8 mouse cellular contexts compared by ENCODE assay signal in genomic region chr6:4545727-4546126, GRCm38 (mm10). TPM values are rescaled to one million over a fixed set of nuclear protein-coding genes. Genes with fewer than 3 reads are reported as not detected.
DNase-seq lines count a peak whose midpoint lies in the region; ATAC-seq and TF ChIP-seq lines count a peak whose summit lies in the region.

No protein-coding gene starts in this region.

- no peaks in the 10 kb centered on the region; the same call in 1 of the 2 replicates for H3K36me3 ChIP-seq in kidney, embryonic 14.5 days (ENCODE audit: control insufficient read depth, insufficient read depth, low read length)
- H3K36me3 ChIP-seq in ES-Bruce4 (ENCODE audit: control insufficient read depth, insufficient read depth, low read length, poor library complexity, severe bottlenecking): no peaks in the 10 kb centered on the region
- no peaks in the 10 kb centered on the region for H3K36me3 ChIP-seq in neural tube, embryonic 11.5 days (ENCODE audit: control insufficient read depth, insufficient read depth, low read length)

- H3K9me3 ChIP-seq in kidney, embryonic 14.5 days (ENCODE audit: control insufficient read depth, low read length): no peaks in the 10 kb centered on the region
- no peaks in the 10 kb centered on the region for H3K9me3 ChIP-seq in ES-Bruce4 (replicated peaks; ENCODE audit: control insufficient read depth, insufficient read depth, low read length, poor library complexity, severe bottlenecking)
- H3K9me3 ChIP-seq in neural tube, embryonic 11.5 days (ENCODE audit: control insufficient read depth, low read length): no peaks in the 10 kb centered on the region

- no peaks in the 10 kb centered on the region for H3K27me3 ChIP-seq in kidney, embryonic 14.5 days (ENCODE audit: control insufficient read depth, insufficient read depth, low read length)
- H3K27me3 ChIP-seq in ES-Bruce4 (ENCODE audit: control insufficient read depth, insufficient read depth, low read length, poor library complexity, severe bottlenecking): no peaks in the 10 kb centered on the region
- H3K27me3 ChIP-seq in neural tube, embryonic 11.5 days (ENCODE audit: control insufficient read depth, insufficient read depth, low read length): no peaks in the 10 kb centered on the region

- H3K4me1 ChIP-seq in kidney, embryonic 14.5 days (ENCODE audit: control insufficient read depth, insufficient read depth, low read length): 0 out of 2 replicates have a peak, but pooled peaks cover 3% of the 10 kb centered on the region
- H3K4me1 ChIP-seq in ES-Bruce4 (ENCODE audit: control insufficient read depth, insufficient read depth, low read length): peaks cover 3% of the 10 kb centered on the region
- H3K4me1 ChIP-seq in neural tube, embryonic 11.5 days (ENCODE audit: control insufficient read depth, insufficient read depth, low read length): no peaks in the 10 kb centered on the region; the same call in 1 of the 2 replicates

- no peak for ATAC-seq in kidney, embryonic 14.5 days (ENCODE audit: low FRiP score, low TSS enrichment)
- peak; percentile 72 for ATAC-seq in granulocyte monocyte progenitor cell, adult 5-6 weeks (replicated peaks; ENCODE audit: poor library complexity, severe bottlenecking)
- no peak for ATAC-seq in neural tube, embryonic 11.5 days (ENCODE audit: insufficient read depth, low FRiP score, low TSS enrichment)
- no peak for ATAC-seq in erythroid progenitor cell, adult 5-6 weeks (replicated peaks; ENCODE audit: low FRiP score, poor library complexity, severe bottlenecking)

- H3K4me2 ChIP-seq in kidney, embryonic 14.5 days (replicated peaks; ENCODE audit: low read depth, low read length): no peak overlapping the region; the same call in 1 of the 2 replicates
- H3K4me2 ChIP-seq in neural tube, embryonic 11.5 days (ENCODE audit: low read depth): no peak overlapping the region

- H3K27ac ChIP-seq in kidney, embryonic 14.5 days (ENCODE audit: low read depth, low read length): no peak overlapping the region
- no peak overlapping the region for H3K27ac ChIP-seq in ES-Bruce4 (ENCODE audit: insufficient read depth, low read length)
- H3K27ac ChIP-seq in neural tube, embryonic 11.5 days (ENCODE audit: low read depth, low read length): no peak overlapping the region

- TF ChIP-seq POLR2A in ES-Bruce4 (IDR thresholded peaks at IDR 0.05; ENCODE audit: insufficient read depth, low read length): no peak
- no peak for TF ChIP-seq POLR2A in brain, embryonic 14.5 days (IDR thresholded peaks at IDR 0.05; ENCODE audit: borderline replicate concordance, extremely low read depth, insufficient read depth, insufficient read length, poor library complexity, severe bottlenecking)

- H3K4me3 ChIP-seq in kidney, embryonic 14.5 days (ENCODE audit: low read length): no peak overlapping the region
- H3K4me3 ChIP-seq in ES-Bruce4 (ENCODE audit: low read depth, low read length): no peak overlapping the region
- no peak overlapping the region for H3K4me3 ChIP-seq in neural tube, embryonic 11.5 days (ENCODE audit: low read depth, low read length)

- intact Hi-C loops in left cerebral cortex, postnatal 4 days (cut with DNase I): loop anchor here (10.0 kb wide), 1 partner anchor 131 kb away; no protein-coding TSS in a partner anchor

- no peak for TF ChIP-seq EP300 in ES-Bruce4 (IDR thresholded peaks at IDR 0.05; ENCODE audit: insufficient read depth, low read depth, low read length)

- WGBS in kidney, embryonic 14.5 days: 43% methylated on average over 8 of the region's 8 CpGs
- WGBS in neural tube, embryonic 11.5 days: 54% methylated on average over 8 of the region's 8 CpGs

- no peak overlapping the region for H3K9ac ChIP-seq in kidney, embryonic 14.5 days (ENCODE audit: low read depth, low read length)
- H3K9ac ChIP-seq in ES-Bruce4 (ENCODE audit: low read depth, poor library complexity, severe bottlenecking): no peak overlapping the region
- H3K9ac ChIP-seq in neural tube, embryonic 11.5 days (ENCODE audit: low read length): no peak overlapping the region

- peak; percentile 75 for TF ChIP-seq CTCF in ES-Bruce4 (IDR thresholded peaks at IDR 0.05; ENCODE audit: low read depth, low read length)
- TF ChIP-seq CTCF in brain, embryonic 14.5 days (IDR thresholded peaks at IDR 0.05; ENCODE audit: borderline replicate concordance, extremely low read depth, insufficient read depth, insufficient read length): peak; percentile 67

- DNase-seq in kidney, adult 18-20 months: peak; percentile 46
- DNase-seq in brain, embryonic 14.5 days (ENCODE audit: low read depth): peak; percentile 60
- peak; percentile 54 for DNase-seq in left cerebral cortex, postnatal 4 days
- peak; percentile 46 for DNase-seq in neural tube, embryonic 11.5 days (ENCODE audit: low spot score)

RNA-seq across cellular contexts. Expression of gene Col1a2, which starts 41.1 kb away (rescaled TPM):
- polyA plus RNA-seq in kidney, embryonic 14.5 days (2014; fragmentation: Nextera tagmentation; extraction: Ambion mirVana): 171 and 267 TPM in 2 replicates
- 11.5 and 12.2 TPM in 2 replicates for polyA plus RNA-seq in ES-Bruce4 (2011; ENCODE audit: insufficient read depth, insufficient read length, low read depth, missing spikeins)
- 66.5 and 187 TPM in 2 replicates for polyA plus RNA-seq in brain, embryonic 14.5 days (2012; rRNA removed)
- not detected in 2 replicates for total RNA-seq in granulocyte monocyte progenitor cell, adult 5-6 weeks (2014; fragmentation: Nextera tagmentation)
- 0.13 TPM in 1 of 2 replicates, not detected in the other for total RNA-seq in granulocyte monocyte progenitor cell, adult 5-6 weeks (2017)
- total RNA-seq in left cerebral cortex, postnatal 4 days (2021): 10 to 100 TPM; 67.5 to 70.6 TPM
- 150 and 167 TPM in 2 replicates for polyA plus RNA-seq in neural tube, embryonic 11.5 days (2014; fragmentation: Nextera tagmentation; extraction: Ambion mirVana)
- 2.9 and 5.0 TPM in 2 replicates for total RNA-seq in erythroid progenitor cell, adult 5-6 weeks (2015; ENCODE audit: low replicate concordance)
- total RNA-seq in erythroid progenitor cell, adult 5-6 weeks (2017; ENCODE audit: low replicate concordance): 2.5 and 3.0 TPM in 2 replicates

RNA-seq across cellular contexts. Expression of gene Casd1, which starts 54.9 kb away (rescaled TPM):
- polyA plus RNA-seq in kidney, embryonic 14.5 days (2014; fragmentation: Nextera tagmentation; extraction: Ambion mirVana): 23.3 and 47.5 TPM in 2 replicates
- 11.4 and 15.1 TPM in 2 replicates for polyA plus RNA-seq in ES-Bruce4 (2011; ENCODE audit: insufficient read depth, insufficient read length, low read depth, missing spikeins)
- 46.6 and 51.4 TPM in 2 replicates for polyA plus RNA-seq in brain, embryonic 14.5 days (2012; rRNA removed)
- 28.5 TPM in 2 replicates for total RNA-seq in granulocyte monocyte progenitor cell, adult 5-6 weeks (2014; fragmentation: Nextera tagmentation)
- 40.8 and 48.0 TPM in 2 replicates for total RNA-seq in granulocyte monocyte progenitor cell, adult 5-6 weeks (2017)
- 10 to 100 TPM; 46.1 to 46.4 TPM for total RNA-seq in left cerebral cortex, postnatal 4 days (2021)
- 50.2 and 52.9 TPM in 2 replicates for polyA plus RNA-seq in neural tube, embryonic 11.5 days (2014; fragmentation: Nextera tagmentation; extraction: Ambion mirVana)
- total RNA-seq in erythroid progenitor cell, adult 5-6 weeks (2015; ENCODE audit: low replicate concordance): 6.1 and 7.5 TPM in 2 replicates
- 6.0 and 7.3 TPM in 2 replicates for total RNA-seq in erythroid progenitor cell, adult 5-6 weeks (2017; ENCODE audit: low replicate concordance)
